Mouse (Mus musculus) kidney, adult 11 months (tissue): ENCODE data around the gene Jag1.

Source experiments
- DNase-seq: peaks from one replicate; pipeline ENCODE4 v3.0.0; 2022

Gene Jag1

DNA sequence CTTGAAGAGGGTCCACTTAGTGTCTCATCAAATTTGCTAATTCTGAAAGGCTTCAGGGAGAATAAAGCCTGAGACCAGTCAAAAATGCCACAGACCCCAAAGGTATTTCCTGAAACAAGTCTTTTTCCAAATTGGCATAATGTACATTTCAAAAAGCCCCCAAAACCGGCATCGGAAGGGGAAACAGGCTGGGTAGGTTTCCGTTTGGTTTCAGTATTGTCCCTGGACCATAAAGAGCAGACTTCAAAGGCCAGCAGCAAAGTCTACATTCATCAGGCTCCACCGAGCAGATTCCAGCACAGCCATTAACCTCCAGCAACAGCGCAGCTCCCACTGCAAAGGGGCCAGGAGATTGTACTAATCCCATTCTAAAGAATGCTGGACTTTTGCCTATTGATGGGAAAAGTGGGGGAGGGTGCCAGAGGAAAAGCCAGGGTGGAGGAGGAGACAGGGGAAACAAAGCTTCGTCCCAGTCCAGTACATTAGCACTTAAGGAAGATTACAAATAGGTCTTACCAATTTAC lies 17.2 kb downstream of the Jag1 start:
- no peak for DNase-seq

DNA sequence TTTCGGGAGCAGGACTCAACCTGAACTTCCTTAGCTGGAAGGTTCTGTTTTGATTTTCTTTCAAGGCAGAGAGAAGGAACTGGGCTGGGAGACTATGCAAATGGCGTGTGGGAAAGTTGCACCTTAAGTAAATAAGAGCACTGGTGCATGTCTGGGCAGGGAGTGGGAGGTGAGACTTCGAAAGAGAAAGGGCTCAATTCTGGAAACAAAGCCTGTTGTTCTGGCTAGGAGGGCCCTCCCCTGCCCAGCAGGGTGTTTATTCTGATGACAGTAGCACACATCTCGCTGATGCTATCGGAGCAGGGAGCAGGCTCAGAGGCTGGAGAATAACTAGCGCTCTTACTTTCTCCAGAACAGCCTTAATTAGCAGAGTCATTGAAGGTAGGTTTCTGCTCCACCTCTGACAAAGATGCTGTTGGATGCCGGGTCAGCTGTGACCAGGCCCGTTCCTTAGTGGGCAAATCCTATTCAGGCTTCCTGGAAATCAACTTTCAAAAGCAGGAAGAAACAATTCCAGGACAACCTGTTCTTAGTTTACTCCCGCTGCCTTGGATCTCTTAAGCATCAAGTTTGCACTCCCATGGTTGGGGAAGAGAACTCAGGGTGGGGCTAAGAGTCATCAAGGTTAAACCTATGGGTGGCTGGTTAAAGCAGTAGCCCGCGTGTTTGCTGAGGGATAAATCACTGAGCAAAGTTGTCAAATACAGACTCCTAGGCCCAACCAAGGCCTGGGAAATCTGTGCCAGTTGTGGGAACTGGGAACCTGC lies 18.0 kb downstream of the Jag1 start:
- DNase-seq: no peak

DNA sequence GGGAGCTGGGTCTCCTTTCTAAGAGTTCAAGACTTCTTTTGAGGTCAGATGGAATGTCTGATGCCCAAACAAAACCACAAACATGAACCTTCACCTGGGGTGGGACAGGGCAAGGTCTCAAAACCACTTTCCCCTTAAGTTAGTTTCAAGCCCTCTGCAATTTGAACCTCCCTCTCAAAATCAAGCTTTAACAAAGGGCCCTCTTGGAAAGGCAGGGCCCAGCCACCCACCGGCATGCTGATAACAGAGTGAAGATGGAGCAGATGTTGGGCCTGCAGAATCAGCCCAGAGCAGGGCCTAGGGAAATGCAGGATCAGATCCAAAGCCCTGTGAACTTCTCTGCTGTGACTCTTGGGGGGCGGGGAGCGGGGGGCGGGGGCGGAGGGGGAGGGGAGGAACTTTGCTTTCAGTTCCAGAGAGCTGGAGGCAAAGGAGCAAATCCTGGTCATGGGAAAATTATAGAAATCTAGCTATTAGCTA lies 19.4 kb downstream of the Jag1 start:
- DNase-seq: no peak

DNA sequence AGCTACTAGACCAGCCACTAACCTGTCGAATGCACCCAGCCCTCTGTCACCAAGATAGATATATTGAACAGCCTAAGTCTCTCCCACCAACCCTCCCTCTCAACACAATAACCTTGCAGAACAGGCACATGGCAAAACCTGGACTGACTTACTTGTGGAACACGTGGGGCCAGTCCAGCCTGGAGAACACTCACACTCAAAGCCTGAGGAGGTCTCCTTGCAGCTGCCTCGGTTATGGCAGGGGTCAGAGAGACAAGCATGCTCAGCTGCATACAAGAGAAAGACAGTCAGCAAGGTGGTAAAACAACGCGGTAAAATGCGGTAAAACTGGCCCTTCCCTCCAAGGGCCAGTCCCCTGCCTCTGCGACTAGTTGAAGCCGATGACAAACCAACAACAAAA lies 22.1 kb downstream of the Jag1 start:
- no peak for DNase-seq

DNA sequence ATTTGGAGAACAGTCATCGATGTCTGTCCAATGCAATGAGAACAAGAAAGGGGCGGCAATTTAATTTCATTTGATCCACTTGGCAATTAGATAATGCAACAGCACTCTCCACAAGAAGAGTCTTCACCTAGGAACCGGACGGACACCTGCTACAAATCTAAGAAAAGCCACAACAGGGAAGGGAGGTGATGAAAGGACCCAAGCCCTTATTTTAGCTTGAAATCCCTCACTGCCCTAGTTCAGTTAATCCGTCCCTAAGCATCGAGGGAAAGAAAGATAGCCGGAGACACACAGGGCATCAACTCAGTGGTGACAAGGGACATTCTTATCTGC lies 23.2 kb downstream of the Jag1 start:
- DNase-seq: no peak

DNA sequence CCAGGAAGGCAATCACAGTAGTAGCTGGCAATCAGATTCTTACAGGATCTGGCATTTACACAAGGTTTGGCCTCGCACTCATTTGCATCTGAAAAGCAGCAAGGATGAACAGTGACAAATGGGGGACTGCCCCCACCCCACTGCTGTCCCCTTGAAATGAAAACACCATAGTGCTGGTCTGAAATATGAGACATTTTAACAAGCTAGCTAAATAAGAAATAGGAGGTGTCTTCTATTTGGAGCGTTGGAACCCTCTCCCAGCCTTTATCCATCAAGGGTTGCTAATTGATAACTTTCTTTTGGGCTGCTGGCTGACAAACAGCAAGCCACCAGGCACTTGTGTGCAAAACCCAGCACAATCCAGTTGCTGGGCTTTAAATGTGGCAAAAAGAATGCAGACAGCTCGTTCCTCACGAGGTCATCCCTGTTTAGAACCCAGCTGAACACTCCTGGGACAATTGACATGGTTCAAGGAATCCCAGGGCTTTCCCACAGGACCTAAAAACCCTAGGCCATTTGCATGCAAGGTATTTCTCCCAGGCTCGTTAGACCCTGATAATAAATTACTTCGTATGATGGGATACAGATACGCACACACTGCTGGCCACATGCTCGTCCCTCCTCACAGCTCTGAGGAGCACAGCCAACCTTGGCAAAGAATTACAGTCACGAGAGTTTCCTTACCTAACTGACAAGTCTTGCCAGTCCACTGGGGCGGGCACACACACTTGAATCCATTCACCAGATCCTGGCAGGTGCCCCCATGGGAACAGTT lies 23.7 kb downstream of the Jag1 start:
- DNase-seq: no peak

DNA sequence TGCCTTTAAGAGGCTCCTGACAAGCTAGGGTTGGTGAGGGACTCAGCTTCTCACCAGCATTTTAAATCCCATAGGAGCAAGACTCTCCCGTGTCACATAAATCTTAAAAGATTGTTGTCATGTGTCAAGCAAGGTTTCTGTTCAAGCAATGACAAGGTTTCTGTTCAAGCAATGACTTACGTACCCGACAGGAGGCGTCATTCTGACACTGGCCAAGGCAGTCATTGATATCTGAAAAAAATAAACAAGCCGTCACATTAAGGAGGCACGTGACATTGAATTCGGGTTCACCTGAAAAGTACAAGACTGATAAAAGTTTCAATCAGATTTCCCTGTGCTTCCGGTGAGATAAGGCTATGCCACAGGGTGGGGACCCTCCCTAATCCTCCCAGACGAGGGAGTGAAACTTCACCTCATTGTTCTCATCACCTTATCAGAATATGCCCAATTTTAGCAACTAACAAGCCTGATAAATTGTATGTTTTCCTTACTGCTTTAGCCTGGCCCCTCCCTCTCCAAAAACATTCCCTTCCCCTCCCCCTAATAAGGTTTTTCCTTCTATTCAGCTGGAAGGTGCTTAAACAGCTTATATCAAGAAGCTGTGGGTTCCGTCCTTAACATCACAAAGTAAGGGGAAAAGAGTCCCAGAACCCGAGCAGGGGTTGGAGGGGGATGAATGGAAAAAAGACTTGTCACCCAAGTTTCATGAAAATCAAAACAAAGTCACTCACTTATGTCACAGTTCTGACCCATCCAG lies 24.5 kb downstream of the Jag1 start:
- DNase-seq: no peak

DNA sequence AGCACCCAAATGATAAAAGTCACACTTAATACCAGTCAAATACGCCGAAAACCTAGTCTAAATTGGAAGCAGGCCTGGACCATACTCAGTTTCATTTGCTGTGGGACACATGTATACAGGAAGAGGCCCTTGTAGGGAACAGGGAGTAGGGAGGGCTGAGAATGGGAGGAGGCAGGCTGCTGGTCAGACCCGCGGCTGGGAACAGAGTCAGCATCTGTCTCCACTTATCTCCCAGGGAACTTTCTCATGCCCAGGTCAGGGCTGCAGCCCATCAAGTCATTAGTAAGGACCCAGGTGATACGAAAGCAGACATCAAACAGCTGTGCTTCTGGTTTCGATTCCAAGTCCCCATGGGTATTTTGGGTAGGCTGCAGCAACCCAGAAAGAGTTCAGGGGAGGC lies 28.7 kb downstream of the Jag1 start:
- no peak for DNase-seq

DNA sequence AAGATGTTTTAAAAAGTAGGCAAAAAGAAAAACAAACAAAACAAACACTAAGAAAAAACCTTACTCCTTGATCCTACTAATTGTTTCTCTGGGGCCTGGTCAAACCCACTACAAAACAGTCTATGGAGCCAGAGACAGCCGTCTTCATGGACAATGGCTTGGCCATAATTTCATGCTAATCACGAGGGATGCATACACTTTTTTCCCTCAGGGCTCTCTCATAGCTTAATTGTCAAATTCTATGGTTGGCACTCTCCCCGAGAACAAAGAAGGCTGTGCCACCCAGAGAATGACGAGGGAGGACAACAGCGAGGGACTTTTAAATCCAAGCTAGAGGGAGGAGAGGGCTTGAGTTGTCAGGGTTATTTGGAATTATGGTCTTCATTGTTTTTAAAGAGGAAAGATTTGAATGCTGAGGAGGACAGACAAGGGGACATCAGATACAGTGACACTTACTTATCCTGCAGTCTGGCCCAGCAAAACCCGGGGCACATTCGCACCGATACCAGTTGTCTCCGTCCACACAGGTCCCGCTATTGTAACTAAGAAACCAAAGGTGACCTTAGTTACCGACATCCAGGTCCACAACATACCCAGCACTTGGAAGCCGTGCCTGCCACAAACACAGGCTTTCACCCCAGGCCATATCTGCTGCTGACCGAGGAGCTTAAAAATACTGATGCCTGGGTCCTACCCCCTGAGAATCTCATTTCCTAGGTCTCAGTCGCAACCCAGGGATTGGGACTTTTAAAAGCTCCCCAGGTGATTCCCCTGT lies 29.6 kb downstream of the Jag1 start:
- DNase-seq: no peak

DNA sequence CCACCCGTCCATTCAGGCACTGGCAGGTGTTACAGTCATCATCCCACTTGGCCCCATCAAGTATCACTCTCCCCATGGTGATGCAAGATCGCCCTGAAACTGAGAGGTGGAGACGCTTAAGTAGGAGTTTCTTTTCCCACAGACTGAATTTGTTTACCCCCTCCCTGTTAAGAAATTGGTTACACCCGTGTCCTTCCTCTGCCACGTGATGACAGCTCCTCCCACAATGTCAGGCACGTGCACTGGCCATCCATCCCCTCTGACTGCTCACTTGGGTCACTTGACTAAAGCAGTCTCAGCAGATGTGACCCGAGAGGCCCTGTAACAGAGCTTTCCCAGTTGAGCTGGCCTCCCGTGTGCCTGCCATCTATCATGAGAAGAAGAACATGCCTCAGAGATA lies 31.2 kb downstream of the Jag1 start:
- no peak for DNase-seq

DNA sequence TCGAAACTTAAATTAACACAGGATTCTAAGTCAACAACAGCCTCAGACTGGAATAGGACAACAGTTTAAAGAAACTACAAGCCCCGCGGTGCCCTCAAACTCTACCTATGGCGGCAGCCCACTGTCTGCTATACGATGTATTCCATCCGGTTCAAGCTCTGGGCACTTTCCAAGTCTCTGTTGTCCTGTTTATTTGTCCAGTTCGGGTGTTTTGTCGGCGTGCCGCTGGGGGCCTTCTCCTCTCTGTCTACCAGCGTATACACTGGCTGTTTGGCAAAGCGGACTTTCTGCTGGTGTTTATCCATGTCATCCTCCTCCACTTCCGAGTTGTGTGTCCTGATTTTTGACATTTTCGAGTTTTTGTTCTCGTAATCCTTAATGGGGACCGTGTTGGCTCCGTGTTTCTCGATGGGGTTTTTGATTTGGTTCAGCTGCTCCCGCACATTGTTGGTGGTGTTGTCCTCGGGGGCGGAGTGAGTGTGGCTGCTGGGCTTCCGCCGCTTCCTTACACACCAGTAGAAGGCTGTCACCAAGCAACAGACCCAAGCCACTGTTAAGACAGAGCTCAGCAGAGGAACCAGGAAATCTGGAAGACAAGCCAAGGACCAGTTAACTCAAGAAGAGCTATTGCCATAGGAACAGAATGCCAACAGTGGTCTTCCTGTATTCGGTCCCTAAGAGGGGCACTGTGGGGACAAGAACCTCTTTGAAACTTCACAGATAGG lies 33.4 kb downstream of the Jag1 start:
- DNase-seq: peak; percentile 34

DNA sequence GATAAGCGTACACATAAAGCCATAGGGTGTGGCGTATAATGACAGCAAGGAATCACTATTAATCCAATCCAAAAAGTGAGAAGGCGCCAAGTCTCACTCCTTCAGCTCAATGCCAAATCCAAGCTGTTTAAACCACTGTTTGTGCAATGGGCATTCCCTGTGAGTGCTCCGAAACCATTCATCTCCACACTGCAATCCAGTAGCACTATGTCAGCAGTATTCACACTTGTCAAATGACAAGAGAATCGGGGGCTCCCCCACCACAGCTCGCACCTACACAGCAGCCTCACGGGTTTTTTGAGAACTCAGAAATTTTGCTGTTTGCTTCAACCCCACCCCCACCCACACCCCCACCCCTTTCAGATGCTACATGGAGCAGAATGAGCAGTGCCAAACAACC lies 35.4 kb downstream of the Jag1 start:
- no peak for DNase-seq

DNA sequence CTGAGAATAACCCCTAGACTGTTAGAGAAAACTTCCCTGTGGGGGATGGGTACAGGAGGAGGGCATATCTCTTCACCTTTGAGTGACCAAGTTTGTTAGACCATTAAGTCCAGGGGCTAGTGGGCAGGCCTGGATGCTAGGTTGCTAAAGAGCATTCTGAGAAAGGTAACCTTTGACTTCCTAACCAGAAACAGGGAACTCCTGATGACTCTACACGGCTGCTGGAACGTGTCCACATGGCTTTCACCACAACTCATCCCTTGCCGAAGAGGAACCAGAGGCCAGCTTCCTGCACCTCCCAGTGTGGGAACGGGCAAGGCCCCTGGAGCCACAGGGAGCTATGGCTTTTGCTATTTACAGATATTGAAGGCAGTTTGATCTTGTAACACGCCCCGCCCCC lies 36.0 kb downstream of the Jag1 start:
- DNase-seq: peak; percentile 72

DNA sequence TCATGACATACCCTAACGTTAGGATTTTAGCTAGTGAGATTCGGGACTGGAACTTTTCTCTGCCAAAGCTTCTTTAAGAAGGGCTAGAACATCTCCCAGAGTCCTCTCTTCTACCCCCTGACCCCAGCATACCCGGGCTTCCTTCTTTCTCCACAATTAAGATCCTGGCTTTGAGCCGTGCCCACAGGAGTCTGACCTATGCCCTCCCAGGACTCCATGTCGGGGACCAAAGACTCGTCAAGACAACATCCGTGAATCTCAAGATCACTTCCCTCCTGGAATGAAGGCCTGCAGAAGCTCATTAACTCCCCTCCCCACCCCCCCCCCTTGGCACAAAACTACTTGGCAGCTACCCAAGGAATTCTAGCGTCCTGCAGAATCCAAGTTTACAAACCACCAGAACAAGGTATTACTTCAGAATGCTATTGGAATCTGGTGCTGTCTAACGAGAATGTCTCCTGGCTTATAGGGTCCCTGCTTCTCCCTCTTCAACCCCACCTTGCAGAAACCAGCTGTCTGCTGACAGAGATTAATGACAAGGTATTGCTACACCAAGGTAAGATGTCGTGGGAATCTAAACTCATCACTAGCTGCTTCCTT lies 36.6 kb downstream of the Jag1 start:
- peak; percentile 67 for DNase-seq

DNA sequence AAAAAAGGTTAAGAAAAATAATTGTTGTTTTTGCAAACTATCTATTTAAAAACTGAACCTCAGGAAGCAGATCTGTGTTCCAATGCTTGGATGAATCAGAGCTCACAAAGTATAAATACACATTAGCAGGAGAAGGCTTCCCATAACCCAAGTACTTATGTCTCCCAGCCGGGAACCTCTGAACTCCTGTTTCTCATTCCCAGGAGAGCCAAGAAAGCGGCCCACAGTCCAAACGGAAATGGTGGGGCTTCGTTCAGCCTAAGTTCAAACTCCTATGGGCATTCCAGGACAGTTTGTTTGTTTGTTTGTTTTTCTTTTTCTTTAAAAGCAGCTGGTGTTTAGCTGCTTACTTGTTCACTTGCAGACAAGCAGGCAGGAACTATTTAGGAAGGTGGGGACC lies 37.7 kb downstream of the Jag1 start:
- DNase-seq: no peak

DNA sequence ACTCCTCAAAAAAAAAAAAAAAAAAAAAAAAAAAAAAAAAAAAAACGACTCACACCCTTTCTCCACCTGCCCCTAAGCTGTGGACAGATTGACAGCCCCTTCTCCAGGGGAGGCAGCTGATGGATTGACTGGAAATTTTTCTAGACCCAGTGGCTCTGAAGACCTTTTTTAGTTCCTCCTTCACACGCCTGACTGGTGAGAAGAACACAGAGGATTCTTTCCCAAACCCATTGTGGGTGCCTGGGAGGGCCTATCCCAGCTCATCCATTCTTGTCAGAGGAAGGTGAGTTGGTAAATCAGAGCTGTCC lies 42.2 kb downstream of the Jag1 start:
- no peak for DNase-seq

DNA sequence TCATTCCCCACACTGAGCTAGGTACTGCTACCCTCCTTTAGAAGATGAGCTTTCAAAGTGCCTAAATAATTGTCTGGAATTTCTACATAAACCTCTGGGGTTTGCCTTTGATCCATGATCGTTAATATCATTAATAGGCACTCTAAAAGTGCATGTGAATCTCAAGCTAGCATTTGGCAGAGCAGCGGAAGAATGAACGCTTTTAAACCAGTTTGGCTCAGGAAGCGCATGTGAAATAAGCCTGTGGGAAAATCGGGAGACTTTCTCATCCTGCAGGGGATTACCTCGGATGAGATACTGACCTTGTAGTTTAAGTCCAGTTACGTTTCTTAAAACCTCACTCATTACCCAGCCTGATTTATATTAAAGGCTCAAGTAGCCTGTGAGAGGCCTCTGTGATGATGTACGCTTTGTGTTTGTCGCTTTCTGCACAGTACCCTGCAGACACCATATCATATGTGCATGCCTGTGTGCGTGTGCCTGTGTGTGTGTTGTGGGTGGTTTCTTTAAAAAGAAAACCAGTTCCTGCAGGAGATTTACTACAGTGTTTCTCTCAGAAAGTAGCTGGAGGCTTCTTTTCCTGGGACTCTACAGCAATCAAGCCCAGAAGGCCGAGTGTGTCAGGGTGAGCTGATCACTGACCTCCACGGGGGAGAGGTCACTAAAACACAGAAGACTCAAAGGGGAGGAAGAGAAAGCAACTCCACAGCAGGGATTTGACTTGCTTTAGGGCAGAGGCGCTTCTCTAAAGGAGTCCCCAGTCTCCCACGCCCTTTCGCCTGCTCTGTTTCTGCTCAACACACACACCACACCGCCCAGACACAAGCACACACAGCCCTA lies 42.8 kb downstream of the Jag1 start:
- DNase-seq: no peak

DNA sequence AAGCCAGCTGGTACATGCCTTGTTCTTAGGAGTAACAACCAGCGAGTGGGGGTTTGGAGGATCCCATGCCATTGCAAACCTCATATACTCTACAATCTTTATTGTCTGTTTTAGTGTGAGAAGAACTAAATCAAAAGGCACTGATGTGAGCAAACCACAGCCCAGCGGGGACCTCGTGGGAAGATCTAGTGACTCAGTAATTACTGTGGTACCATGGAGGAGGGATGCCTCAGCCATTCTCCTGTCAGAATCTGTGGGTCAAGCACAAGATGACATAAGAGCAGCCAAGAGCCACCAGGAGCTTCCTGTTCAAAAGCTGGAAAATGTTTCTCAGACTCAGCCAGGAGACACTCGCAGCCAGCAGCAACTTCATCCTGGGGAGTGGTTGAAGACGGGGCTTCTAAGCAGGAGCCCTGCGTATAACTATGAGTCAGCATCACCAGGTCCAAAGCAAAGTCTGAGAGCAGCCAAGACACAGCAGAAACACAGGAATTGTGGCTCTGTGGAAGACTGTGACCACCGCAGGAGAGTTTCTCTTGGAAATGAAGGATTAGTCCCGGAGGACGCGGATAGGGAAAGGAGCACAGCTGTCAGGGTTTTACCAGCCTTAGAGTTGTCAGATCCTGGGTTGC lies 48.8 kb downstream of the Jag1 start:
- DNase-seq: no peak

DNA sequence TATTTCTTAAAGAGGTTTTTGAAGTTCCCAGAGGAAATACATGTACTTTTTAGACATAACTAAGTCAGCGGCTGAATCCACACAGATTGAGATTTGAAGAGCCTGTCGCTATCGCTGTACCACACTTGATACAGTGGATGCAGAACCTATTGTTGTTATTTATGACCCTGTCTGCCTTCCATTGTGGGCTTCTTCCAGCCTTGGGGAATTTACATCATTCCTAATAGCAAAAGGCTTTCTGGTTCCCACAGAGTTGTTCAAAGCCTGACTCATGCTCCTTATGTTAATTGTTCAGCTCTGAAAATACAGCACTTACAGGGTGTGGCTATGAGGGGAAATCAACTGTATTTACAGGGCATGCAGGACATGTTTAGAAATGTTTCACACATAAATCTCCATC lies 51.9 kb downstream of the Jag1 start:
- no peak for DNase-seq

DNA sequence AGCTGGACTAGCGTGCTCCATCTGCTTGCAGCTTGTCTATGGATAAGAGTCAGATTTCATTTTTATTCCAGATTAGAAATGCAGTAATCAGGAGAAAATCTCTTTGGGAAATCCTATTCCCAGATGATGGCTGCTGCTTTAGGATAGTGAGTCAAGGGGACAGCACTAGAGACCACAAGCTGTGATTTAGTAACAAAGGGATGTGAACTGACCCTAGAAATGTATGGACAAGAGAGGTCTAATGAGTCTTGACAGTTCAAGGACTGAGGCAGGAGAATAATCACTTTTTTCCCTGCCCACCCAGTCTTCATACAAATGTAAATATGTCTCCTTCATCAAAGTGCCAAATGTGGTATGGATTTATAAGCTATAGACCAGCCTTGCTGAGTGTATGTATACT lies 52.6 kb downstream of the Jag1 start:
- no peak for DNase-seq
